Mouse (Mus musculus) liver, embryonic 14.5 days (tissue): Measurements from ENCODE around the gene Aaed1.

ENCODE experiments used
- CTCF ChIP-seq: IDR thresholded peaks from 2 replicates; pipeline ENCODE4 v1.5.1; 2016; ENCODE audit warnings: antibody characterized with exemption, low read depth, control low read depth
- EP300 ChIP-seq: IDR thresholded peaks from 2 replicates; pipeline ENCODE4 v1.6.1; 2016; ENCODE audit warnings: antibody characterized with exemption, low read depth

DNA sequence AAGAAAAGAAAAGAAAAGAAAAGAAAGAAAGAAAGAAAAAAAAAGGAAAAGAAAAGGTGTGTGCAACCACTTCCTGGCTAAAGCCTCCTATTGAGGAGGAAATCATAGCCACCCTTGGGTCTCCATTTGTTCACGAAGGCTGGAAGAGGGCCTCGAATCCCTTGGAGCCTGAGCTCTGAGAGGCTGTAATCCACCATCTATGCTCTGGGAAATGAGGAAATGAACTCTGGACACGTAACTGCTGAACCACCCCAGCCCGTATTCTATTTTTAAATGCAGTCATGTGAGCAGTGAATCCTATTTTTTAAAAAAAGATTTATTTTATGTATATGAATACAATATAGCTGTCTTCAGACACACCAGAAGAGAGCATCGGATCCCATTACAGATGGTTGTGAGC lies 31.6 kb downstream of the Aaed1 start:
- TF ChIP-seq EP300: no peak
- TF ChIP-seq CTCF: no peak
